Mouse (Mus musculus) mouse embryonic stem cell (cell line): Measurements from ENCODE around the gene Chrna4.

Experiments
- in situ Hi-C, 2 experiments: fragments of 300-500 bp; cut with MboI; formaldehyde crosslinking; loops; 1 replicate in 1 of 2; 3 replicates in 1 of 2; pipeline ENCODE4 v1.14.3; 2019 to 2020; ENCODE audit warnings: low sequenced_read_pairs in 2 of 2, low pct_unique_long_range_greater_than_20kb in 1 of 2, mixed read lengths in 1 of 2; ENCODE audit not compliant: unreplicated experiment in 1 of 2

Gene Chrna4

DNA sequence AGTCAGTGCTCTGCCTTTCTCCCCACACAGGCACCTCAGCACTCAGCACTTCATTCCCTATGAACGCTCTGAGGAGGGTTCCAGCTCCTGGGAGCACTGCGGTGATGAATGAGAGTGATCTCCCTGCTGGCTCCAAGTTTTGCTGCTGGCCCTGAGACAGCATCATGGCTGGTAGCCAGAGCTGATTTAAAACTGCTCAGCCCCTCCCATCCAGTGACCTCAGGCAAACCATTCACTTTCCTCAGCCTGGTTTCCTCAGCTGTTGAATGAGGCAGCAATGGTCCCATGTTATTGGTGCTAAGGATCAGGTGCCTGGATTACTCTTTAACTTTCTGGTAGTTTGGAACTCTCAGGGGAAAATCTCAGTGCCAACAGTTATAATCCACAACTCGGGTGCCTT, at the start of gene Chrna4:
Gene Chrna4 (minus strand): TSS at position 110 of the 400 bp plus-strand sequence.
- in situ Hi-C loops = no loop called here

DNA sequence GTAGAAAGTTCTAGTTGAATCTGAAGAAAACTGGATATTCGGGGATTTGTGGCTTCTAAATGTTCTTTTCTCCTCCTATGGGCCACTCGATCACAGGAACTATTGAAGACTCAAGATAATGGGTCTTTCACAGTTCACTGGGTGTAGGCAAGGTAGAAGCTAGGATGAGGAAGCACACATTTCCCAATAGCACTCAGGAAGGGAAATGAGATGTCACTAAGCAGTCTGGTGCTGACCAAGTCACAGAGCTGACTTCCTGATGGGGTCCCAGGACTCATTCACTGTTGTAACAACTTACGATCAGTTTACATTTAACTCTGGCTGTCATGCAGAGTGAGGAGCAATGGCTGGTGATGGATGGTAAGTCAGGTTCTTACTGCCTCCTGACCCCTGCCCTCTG, 46.8 kb upstream of the Chrna4 start:
- in situ Hi-C loops = no loop called here

DNA sequence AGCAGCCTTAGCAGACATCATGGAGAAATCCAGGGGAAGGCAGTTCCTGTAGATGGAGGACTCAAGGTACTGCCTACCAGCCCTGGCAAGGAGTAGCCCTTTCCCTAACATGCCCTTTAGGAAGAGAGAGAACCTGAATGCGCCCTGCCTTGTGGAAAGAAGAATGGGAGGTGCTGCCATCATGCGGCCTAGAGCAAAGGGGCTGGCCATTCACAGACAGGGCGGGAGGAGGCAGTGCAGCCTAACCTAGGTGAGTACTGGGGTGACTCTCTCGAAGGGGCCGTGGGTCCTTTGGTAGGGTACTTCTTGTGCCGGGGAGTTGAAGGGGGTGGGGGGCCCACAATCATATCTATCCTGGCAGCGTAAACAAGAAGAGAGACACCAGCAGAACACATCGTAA, 41.7 kb upstream of the Chrna4 start:
- in situ Hi-C loops = no loop called here

DNA sequence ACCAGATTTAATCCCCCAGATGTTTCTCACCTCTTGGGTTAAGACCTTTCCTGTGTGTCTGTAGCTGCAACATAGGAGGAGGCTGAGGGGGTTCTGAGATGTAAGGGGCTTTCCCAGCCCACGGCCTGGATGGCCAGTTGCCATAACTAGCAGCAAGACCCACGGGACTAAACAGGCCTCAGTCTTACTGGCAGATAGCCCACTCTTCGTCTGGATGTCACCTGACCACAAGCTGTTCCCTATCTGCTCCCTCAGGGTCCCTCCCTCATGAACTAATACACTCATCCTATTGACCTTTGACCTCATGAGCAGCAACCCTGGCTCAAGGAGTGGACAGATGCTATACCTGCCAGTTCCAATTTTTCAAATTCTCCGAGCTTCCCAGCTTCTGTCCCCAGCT, 40.6 kb upstream of the Chrna4 start:
- in situ Hi-C loops = no loop called here

DNA sequence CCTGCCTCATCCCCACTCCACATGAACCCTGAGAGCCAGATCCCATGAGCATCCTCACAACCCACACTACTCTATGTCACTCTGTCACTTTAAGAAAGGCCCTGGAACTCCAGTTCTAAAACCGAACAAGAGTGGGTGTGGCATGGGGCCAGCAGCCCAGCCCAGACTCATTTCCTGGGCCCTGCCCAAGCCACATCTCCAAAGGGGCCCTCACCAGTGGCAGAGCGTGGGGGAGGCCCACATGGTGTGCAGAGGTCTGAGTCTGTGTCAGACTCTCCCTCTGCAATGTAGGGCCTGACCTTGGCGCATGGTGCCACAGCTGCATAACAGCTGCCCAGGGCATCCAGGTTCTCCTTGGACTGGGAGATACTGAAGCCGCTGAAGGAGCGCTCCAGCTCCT, 37.5 kb upstream of the Chrna4 start:
- in situ Hi-C loops = no loop called here

DNA sequence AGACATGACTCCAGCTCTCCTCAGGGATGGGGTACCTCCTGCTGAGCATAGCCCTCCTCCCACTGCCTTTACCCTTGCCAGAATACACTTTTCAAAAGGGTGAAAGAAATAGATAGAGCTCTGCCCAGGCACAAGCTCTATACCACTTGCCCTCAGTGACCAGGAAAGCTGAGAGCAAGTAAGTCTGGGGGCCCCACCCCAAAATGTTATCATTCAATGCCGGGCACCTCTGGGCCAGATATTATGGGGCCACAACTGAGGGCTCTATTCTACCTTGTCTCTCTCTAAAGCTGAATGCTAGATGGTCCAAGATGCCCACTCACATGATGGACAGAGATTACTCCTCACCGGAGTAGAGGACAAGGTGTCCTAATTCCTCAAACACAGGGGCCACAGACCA, 36.2 kb upstream of the Chrna4 start:
- in situ Hi-C loops = no loop called here

DNA sequence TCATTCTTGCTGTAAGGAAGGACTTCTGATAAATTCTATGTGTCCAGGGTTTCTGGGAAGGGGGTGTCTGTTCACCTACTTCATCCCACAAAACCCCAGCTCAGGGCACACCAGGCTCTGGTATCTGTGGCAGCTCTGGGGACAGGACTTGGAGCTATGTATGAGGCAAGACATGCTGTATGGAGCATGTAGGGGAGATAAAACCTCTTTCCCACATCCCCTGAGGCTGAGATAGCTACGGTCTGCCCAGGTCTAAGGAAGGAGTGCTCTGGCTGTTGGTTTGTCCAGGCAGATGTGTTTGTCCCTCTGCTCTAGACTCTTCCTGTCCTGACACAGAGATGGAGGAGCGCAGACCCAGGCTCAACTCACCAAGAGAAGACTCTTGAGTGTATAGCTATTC, 35.6 kb upstream of the Chrna4 start:
- in situ Hi-C loops = no loop called here

DNA sequence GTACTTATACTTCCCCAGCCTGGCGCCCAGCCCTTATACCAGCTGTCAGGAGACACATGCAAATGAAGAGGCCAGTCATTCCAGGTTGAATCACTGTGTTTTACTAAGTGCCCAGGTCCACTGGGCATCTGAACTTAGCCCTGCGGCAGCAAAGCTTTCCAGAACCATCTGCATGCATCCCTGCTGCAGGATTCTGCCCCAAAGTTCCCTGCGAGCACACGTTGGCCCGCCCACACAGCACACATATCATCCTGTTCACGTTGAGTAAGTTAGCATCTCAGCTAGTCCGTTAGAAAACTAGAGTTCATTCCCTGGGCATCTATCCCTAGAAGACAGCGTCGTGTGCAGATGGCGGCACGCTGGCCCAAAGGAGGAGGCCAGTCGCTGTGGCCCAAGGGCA, 32.2 kb upstream of the Chrna4 start:
- in situ Hi-C loops = no loop called here

DNA sequence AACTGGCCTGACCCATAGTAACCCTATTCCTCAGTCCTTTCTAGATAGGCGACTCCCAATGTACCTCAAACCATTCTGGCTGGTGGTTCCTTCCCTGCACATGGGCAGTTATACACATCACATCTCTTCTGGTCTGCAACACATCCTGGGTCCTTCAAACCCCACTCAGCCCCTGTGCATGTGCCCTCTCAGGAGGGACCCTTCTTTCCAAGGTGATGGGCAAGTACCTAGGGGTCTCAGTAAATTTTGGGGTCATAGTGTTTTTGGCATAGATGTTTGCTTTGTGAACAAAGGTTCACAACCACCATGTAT, 29.0 kb upstream of the Chrna4 start:
- in situ Hi-C loops = no loop called here

DNA sequence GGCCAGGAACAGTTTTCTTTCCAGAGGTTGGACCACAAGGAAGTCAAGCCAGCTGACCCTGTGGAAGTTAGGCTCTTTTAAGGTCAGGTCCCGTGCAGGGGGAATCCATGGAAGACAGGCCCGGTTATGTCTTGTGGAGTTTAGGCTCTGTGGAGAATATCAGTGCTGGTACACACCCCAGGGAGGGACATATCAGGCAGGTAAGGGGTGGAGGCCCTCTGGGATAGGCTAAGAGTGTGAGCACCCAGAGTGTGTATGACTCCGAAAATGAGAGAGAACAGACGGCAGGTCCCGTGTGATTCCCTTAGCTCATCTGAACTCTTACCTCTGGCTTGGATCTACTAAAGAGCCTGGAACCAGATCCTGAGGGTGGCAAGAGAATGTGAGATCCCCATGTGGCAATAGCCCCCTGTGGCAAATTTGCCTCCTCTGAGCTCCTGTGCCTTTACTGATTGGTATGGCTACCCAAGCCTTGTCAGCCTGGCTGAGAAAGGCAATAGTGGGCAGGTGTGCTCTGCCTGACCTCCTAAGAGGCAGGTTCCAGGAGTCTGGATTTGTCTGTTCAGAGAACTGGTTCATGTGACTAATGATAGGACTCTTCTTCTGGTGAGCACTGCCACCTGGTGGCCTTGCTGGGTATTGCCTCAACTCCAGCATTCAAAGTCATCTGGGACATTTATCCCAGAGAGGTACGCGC, 28.5 kb upstream of the Chrna4 start:
- in situ Hi-C loops = no loop called here

DNA sequence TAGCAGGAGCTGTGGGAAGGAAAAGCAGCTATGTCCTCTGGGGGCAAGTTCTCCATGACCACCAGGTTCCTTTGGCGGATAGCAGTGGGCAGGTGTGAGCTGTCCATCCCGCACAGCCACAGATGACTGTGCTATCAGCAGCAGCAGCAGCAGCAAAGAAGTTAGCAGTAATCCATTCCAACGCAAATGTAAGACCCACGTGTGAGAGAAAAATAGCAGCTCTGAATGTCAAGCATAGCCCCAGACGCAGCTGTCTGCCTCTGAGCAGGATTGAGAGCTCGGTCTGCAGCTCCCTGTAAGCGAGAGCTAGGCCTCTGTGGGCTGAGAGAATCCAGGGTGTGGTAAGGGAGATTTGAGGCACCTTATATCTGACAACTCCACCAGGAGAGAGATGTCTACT, 26.8 kb upstream of the Chrna4 start:
- in situ Hi-C loops = no loop called here

DNA sequence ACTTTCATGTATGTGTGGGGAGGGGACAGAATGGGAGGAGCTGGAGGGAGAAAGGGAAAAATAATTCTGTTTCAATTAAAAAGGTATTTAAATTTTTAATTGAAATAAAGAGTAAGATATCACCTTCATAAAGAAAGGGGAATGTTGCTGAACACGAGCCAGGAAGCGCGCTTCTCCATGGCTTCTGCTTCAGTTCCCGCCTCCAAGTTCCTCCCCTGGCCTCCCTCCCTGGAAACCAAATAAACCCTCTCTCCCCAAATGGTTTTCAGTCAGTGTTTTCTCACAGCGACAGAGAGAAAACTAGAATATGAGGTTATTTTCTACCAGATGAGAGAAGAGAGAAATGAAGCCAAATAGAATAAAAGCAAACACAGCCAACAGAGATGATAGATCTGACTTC, 25.2 kb upstream of the Chrna4 start:
- in situ Hi-C loops = loop anchor here in 1 of 2 experiments (10.0 kb wide), 1 partner anchor 274 kb away; no protein-coding TSS in a partner anchor

DNA sequence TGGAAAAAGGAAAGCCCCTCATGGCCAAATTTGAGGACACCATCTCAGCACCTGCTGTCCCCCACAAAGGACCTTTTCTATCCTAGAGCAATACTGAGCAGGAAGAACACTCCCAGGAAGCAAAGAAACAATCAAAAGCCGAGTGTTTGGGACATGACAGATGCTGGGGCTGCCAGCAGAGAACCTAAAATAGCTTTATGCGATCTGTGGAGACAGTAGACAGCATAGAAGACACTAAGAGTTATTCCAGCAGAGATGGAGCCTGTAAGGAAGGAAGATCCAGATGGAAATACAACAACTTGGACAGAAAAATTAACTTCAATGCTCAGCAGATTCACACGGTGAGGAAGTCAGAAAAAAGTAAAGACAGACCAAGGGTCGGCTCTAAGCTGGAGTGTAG, 22.5 kb upstream of the Chrna4 start:
- in situ Hi-C loops = loop anchor here in 1 of 2 experiments (10.0 kb wide), 1 partner anchor 271 kb away; no protein-coding TSS in a partner anchor

DNA sequence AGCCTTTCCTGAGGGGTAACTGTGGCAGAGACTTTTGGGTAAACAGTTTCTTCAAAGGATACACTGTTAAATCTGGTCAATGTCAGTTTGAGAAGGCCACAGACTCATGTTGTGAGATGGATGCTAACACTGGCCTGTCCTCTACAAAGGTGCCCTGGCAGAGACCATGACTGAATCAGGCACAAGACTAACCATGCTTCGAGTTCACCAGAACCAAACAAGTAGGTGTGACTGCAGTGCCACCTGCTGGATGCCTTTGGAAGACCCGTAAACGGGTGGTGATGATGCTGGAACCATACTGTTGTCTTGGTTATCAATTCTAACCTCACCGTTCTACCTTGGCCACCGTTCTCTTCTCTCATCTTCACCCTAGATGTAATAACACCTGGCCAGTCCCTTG, 16.8 kb upstream of the Chrna4 start:
- in situ Hi-C loops = loop anchor here in 1 of 2 experiments (10.0 kb wide), 1 partner anchor 265 kb away; no protein-coding TSS in a partner anchor

DNA sequence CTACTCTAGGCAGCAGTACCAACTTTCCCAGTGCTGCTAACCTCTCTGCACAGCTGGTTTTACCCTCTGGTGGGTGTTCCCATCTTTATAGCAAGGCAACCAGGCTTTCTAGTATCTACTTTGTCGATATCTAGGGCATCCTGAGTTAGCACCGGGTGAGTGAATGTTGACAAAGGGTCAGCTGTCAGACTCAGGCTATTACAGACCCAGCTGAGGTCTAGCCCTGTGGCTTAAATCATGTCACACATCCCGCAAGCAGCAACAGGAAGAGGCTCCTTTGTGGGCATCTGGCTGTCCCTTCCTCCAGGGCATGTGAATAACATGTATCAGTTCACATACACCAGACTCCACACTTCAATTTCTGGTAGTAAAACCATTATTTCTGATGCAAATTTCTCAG, 14.8 kb upstream of the Chrna4 start:
- in situ Hi-C loops = loop anchor here (5.0 to 10.0 kb wide), 2 partner anchors 61 to 63 kb away; no protein-coding TSS in a partner anchor

DNA sequence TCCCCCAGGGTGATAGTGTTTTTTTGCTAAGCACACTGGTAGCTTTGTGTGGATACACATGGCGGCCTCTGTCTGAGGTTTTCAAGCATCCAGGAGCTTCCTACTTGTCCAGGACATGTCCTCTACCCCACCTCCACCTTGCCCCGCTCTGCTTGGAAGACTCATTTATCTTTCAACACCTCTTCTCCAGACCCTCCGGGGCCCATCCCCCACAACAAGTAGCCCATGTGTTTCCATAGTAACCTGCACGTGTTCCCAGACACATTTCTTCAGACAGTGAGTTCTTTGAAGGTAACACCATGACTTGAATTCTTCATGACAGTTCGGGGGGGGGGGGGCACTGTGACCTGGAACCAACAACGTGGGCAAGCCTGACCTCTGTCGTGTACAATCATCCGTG, 14.0 kb upstream of the Chrna4 start:
- in situ Hi-C loops = loop anchor here (5.0 to 10.0 kb wide), 2 partner anchors 60 to 63 kb away; no protein-coding TSS in a partner anchor

DNA sequence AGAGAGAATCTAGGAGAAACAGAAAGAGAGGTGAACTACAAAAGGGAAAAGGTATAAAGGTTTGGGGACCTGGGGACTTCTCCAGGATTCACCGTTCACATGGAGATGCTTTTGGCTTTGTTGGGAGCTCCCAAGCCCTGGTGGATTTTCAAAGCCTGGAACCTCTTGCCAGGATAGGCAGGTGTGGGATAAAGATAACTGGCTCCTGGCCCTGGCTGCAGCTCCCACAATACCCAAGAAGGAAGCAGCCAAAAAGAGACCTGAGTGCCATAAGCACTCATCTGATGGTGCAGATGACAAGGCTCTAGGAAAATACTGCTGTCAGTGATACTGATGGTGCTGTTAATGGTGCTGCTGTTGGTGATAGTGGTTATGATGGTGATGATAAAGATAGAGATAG, 8.8 kb upstream of the Chrna4 start:
- in situ Hi-C loops = loop anchor here in 1 of 2 experiments (10.0 kb wide), 1 partner anchor 57 kb away; no protein-coding TSS in a partner anchor

DNA sequence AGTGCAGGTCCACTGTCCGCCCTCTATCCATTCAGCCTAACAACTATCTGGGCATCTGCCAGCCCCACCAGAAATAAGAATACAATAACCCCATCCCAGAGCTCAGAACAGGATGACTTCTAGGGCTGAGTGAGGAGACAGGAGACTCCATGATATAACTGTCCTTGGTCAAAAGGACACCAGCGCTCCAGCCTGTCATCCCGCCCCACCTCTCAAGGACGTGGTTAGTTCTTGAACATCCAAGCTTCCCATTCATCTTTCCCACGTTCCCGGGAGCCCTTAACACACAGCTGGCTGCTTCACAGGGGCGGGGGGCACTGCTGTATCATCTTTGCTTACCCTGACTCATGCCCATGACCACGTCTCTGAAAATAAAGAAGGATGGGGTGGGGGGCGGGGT, 5.6 kb upstream of the Chrna4 start:
- in situ Hi-C loops = no loop called here

DNA sequence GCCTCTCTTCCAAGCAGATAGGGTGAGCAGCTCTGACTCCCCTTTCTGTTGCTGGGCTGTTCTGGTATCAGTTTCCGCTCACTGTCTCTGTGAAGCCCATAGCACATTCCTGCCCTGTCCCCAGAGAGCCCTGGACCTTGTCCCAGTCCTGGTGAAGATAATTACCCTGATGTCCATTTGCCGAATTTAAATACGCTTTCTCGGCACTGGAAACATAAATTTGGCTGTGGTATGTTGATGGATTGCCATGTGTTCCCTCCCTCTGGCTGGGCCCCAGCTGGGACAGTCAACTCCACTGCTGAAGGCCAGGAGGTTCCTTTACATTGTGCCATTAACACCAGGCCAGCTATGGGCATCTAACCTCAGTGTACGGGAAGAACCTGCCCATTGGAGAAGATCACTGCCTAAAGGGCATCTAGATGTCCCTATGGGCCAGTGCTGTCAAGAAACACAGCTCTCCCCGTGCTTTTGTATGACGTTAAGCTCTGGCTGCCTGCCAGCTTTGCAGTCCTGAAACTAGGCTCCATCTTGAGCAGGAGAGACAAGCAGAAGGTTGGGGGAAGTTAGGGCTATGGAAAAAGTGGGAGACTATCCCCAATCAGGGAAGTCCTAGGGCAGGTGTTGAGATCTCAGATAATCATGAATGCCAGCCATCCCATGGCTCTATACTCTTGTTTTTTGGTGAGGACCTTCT, 5.1 kb upstream of the Chrna4 start:
- in situ Hi-C loops = no loop called here

DNA sequence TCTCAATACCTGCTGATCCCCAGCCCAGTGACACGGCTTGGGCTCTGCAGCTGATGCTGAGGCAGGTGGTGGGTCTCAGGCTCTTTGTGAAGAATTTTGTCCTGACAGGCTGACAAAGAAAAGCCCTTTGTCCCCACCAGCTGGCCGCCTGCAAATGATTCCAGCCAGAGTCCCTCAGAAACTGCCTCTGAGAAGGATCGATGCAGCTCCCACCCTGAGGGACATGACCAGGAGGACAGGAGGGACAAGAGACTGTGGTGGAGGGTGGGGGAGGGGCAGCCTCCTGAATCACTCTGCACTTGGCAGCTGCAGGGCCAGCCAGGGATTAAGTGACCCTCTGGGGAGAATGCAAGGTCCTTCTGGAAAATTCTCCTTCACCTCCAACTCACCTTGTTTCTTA, 655 bp upstream of the Chrna4 start:
- in situ Hi-C loops = no loop called here
